Mouse (Mus musculus): ENCODE results near the gene Hnrnpul2.
"Not testable (repeated sequence)": the region's sequence is repeated elsewhere in the genome, so short reads cannot be mapped to it uniquely, and the experiment has no call there.

Gene Hnrnpul2

GRCm38 (mm10) chr19:8818801-8819595, 812 bp upstream of the Hnrnpul2 start, which contains the start of gene Ttc9c:
Gene Ttc9c (minus strand): TSS chr19:8819333.
- peak; percentile 99 for DNase-seq

DNA sequence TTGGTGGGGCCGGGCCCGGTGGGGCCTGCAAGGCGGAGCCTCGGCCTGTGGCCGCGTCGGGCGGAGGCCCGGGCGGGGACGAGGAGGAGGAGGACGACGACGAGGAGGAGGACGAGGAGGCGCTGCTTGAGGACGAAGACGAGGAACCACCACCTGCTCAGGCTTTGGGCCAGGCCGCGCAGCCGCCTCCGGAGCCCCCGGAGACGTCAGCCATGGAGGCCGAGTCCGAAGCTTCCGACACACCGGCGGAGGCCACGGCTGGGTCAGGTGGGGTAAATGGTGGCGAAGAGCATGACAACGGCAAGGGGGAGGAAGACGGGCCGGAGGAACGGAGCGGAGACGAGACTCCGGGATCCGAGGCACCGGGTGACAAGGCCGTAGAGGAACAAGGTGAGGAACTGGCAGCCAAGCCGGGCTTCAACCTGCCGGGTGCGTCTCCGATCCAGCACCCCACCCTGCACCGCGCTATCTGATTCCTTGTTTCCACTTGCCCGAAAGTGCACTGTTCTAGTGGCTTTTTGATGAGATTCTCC, 680 bp downstream of the Hnrnpul2 start:
- no peak for DNase-seq

- DNase-seq = no peak
Observed at GRCm38 (mm10) chr19:8821146-8821545, 1.3 kb downstream of the Hnrnpul2 start.

- no peak for DNase-seq
Observed at GRCm38 (mm10) chr19:8822696-8823095, 2.9 kb downstream of the Hnrnpul2 start.

- no peak for DNase-seq
Observed at GRCm38 (mm10) chr19:8829660-8830059, 9.8 kb downstream of the Hnrnpul2 start, which contains the start of gene AC129217.1. Gene AC129217.1 (plus strand): TSS chr19:8829773.

- no peak for DNase-seq
Observed at GRCm38 (mm10) chr19:8830664-8831063, 10.9 kb downstream of the Hnrnpul2 start.

GRCm38 (mm10) chr19:8831262-8831661, 11.5 kb downstream of the Hnrnpul2 start:
- DNase-seq = no peak

GRCm38 (mm10) chr19:8832971-8833370, 13.2 kb downstream of the Hnrnpul2 start:
- DNase-seq = no peak

DNA sequence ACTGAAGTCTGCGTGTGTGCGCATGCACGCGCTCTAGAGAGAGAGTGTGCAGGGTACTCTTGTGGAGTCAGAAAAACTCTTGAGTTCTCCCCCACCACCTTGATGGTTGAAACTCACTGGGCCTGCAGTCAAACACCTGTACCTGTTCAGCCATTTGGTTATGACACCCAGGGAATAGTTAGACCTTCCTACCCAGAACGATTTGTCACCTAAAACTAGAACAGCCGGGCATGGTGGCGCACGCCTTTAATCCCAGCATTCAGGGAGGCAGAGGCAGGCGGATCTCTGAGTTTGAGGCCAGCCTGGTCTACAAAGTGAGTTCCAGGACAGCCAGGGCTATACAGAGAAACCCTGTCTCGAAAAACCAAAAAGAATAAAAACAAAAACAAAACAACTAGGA, 16.5 kb downstream of the Hnrnpul2 start:
- not testable (repeated sequence) for DNase-seq

GRCm38 (mm10) chr19:8837251-8837791, 17.5 kb downstream of the Hnrnpul2 start, which contains the start of gene Bscl2:
Gene Bscl2 (plus strand): TSS chr19:8837467.
- peak; percentile 89 for DNase-seq

DNA sequence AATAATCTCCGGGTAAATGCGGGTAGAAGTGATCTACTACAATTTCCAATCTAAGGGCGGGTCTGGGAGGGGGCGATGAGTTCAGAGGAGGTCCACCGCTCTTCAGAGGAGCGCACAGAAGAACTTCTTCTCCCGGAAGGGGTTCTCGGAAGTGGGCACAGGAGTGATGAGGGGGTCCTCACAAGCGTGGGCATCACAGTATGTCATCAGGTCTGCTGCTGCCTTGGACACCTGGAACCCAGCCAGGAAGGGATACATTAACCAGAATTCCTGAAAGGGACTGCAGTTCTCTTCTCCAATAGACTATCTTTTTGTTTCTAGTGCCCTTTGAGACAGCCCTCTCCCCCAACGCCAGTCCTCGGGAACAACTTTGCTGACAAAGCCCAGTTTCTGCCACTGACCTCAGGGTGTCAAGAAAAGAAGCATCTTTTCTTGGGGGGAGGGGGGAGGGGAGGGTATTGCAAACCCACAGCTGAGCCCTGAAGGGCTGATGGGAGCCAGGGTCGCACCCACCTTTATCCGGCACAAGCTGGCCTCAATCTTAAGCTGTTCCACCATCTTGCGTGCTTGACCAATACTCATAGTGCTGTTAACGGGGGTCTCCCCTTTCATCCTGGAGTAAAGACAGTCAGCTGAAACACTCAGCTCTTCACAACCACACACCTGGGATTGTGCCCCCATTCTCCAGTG, 18.4 kb downstream of the Hnrnpul2 start:
- DNase-seq = no peak

DNA sequence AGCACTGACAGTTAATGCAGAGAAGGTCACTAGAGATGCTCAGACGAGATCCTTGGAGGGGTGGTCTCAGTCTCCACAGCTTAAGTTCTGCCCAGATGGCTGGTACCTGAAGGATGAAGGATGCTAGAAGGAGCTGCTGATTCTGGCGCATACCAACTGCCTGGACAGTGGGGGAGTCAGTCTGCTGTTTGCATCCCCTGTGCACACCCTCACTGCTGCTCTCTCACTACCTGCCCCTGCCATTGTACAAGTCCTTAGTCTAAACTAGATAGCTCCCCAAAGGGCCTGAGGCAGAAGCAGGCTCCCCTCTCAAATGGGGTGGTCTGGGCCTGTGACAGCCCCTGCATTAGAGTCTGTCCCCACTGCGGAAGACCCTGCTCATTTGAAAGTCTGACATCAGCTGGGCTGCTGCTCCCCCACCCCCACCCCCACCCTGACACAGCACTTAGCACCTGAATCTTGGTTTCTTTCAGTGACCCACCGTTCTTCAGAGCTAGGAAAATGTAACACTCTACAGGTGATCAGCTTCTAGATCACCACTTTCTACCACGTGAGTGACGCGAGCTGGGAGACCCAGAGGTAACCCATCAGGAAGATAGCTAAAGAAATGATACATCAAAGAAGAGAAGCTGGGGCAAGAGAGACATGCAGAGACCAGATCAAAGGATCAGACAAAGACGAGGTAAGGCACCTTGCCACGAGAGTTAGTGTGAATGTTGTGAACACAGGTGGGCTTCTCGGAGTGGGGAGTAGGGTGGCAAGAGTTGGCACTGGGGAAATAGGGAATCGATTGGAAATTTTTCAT, 19.5 kb downstream of the Hnrnpul2 start, which contains the start of gene Gng3:
Gng3 (minus strand) TSS at position 92 of the 805 bp plus-strand sequence.
- peak; percentile 91 for DNase-seq

- DNase-seq = peak; percentile 77
Observed at GRCm38 (mm10) chr19:8839908-8840791, 20.3 kb downstream of the Hnrnpul2 start.

GRCm38 (mm10) chr19:8841012-8841411, 21.2 kb downstream of the Hnrnpul2 start:
- DNase-seq = no peak

- DNase-seq = no peak
Observed at GRCm38 (mm10) chr19:8842961-8843360, 23.2 kb downstream of the Hnrnpul2 start.

DNA sequence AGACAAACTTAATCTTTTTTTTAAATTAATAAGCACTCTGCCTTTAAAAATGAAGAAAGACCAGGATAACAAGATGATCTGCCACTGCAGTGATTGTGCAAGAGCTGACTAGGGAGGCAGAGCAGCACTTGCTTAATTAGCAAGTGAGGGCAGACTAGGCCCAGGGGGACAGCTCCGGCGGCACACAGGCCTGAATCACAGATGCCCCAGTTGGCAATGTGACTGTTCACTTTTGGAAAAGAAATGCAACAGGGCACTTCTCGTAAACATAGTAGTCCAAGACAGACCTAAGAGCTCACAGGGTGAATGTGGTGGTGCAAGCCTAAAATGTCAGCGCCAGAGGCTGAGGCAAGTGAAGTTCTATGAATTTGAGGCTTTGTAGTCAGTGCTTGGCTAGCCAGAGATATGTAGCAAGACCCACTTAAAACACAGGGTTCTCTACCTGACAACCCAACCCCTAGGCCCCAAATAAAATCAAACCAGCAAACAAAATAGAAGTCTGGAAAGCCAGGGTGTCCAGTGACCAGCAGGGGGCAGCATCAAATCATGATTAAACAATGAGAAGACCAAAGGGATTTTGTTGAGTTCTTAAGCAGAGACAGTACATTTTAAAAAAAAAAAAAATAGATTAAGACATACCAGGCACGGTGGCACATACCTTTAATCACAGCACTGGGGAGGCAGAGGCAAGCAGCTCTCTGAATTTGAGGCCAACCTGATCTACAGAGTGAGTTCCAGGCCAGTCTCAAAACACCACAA, 24.7 kb downstream of the Hnrnpul2 start:
- DNase-seq = peak; percentile 70

GRCm38 (mm10) chr19:8848356-8848755, 28.5 kb downstream of the Hnrnpul2 start:
- DNase-seq = no peak

DNA sequence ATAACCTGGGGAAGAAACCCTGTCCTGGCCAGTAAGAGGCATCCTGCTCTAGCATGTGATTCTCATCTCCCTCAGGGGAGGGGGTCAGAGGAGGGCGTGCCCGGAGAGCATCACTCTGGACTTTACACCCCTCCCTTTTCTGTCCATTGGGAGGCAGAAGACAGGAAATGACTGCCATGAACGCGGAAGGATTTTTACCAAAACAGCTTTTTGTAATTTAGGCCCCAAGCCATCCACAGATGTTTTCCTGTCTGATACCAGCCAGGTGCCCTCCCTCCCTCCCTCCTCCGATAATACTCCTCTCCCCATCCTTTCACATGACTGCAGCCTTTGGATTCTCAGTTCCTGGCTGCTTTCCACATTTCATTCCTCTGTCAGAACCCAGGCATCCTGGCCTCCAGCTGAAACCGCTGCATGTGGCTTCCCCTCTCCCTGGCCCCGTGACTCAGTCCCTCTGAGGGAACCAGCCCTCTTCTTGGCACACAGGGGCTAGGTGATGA, 30.6 kb downstream of the Hnrnpul2 start, which contains the start of gene Lrrn4cl:
Lrrn4cl (plus strand) TSS at position 367 of the 500 bp plus-strand sequence.
- no peak for DNase-seq

DNA sequence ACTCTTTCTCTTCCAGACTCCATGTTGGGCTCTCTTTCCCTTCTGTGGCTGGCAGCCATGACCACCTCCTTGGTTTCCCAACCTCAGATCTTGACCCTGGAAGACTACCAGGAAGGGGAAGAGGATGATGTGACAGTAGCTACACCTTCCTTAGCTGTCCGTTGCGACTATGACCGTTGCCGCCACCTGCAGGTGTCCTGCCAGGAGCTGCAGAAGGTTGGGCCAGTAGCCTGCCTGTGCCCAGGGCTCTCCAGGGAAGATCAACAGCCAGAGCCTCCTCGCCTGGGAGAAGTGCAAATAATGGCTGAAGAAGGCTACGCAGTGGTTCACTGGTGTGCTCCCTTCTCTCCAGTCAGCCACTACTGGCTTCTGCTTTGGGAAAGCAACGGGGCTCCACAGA, 31.8 kb downstream of the Hnrnpul2 start:
- no peak for DNase-seq

DNA sequence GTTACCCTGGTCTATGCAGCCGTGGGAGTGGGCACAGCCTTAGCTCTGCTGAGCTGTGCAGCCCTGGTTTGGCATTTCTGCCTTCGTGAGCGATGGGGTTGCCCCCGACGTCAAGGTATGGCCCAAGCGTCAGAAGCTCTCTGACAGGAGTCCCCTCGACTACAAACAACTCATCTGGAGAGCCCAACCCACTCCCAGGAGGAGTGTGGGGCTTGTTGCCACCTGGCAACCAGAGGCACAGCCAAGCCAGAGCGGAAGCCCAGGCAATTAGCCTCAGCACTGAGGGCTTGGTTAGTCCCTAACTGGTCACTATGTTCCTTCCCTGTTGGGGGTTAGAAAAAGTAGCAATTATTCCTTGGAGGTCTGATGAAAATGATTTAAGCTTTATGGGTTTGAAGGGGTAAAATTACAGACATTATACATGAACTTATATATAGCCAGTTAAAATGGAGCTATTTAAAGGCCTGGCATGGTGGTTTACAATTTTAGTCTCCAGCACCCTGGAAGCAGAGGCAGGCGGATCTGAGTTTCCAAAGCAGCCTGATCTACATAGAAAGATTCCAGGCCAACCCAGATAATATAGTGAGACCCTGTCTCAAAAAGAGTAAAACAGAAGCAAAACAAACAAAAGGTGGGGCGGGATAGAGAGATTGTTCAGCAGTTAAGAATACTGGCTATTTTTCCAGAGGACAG, 32.6 kb downstream of the Hnrnpul2 start:
- DNase-seq = no peak
